9 mouse cellular contexts compared by ENCODE assay signal in the genomic region with DNA sequence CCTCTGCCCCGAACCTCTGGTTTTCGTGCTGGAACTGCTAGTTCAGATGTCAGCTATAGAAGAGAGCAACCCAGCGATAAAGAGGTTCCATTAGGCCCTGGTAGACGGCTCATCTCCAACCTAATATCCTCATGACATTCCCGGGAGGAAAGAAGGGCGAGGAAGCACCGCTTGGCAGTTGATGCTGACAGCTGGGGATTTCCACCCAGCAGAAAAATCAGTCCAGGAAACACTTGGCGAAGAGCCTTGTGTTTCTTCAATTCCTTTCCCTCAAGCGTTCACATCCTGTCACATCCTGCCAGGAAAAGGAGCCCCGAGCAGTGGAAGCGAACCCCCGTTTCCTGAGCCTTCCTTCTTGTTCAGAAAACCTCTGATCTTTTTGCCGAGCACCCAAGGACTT. TPM values are rescaled to one million over a fixed set of nuclear protein-coding genes. Genes with fewer than 3 reads are reported as not detected.
DNase-seq lines count a peak whose midpoint lies in the region; ATAC-seq and TF ChIP-seq lines count a peak whose summit lies in the region.
"Had no signal": no experiment of that assay in that cellular context is flagged by ENCODE, and none has a peak within 500 bp of the region (broad histone marks: within the 10 kb centered on the region; RNA-seq: fewer than 3 reads in every experiment).

No protein-coding gene starts in this region.

- no peak overlapping the region for H3K4me2 ChIP-seq in limb, embryonic 12.5 days
- peak overlapping the region; percentile 61 for H3K4me2 ChIP-seq in heart, embryonic 13.5 days
- no peak overlapping the region for H3K4me2 ChIP-seq in hindbrain, embryonic 12.5 days (replicated peaks)
- H3K4me2 ChIP-seq: neural tube, embryonic 12.5 days had no signal

- peak overlapping the region; percentile 45; the same call in 1 of the 2 replicates for H3K27ac ChIP-seq in limb, embryonic 12.5 days
- H3K27ac ChIP-seq in limb, embryonic 10.5 days = no peak overlapping the region
- no peak overlapping the region for H3K27ac ChIP-seq in cerebellum, adult 2 months (ENCODE audit: insufficient read depth, low read length)
- peak overlapping the region; percentile 87 for H3K27ac ChIP-seq in heart, embryonic 13.5 days (replicated peaks)
- H3K27ac ChIP-seq in small intestine, adult 2 months (ENCODE audit: insufficient read depth, low read depth, low read length) = no peak overlapping the region
- no peak overlapping the region for H3K27ac ChIP-seq in hindbrain, embryonic 12.5 days
- H3K27ac ChIP-seq: neural tube, embryonic 12.5 days had no signal

- H3K36me3 ChIP-seq in limb, embryonic 12.5 days = no peaks in the 10 kb centered on the region
- H3K36me3 ChIP-seq in limb, embryonic 10.5 days = no peaks in the 10 kb centered on the region
- H3K36me3 ChIP-seq in heart, embryonic 13.5 days = no peaks in the 10 kb centered on the region
- no peaks in the 10 kb centered on the region for H3K36me3 ChIP-seq in small intestine, adult 2 months (ENCODE audit: control insufficient read depth, insufficient read depth, low read length)
- no peaks in the 10 kb centered on the region for H3K36me3 ChIP-seq in hindbrain, embryonic 12.5 days
- H3K36me3 ChIP-seq: neural tube, embryonic 12.5 days had no signal

- no peak for TF ChIP-seq CTCF in cerebellum, adult 2 months (IDR thresholded peaks at IDR 0.05; ENCODE audit: borderline replicate concordance, insufficient read depth, low read depth, low read length)
- TF ChIP-seq CTCF in small intestine, adult 2 months (IDR thresholded peaks at IDR 0.05; ENCODE audit: extremely low read depth, insufficient read length, insufficient replicate concordance, low read depth, low read length) = no peak

- 0 out of 2 replicates have a peak, but pooled peaks cover 3% of the 10 kb centered on the region for H3K9me3 ChIP-seq in limb, embryonic 12.5 days
- H3K9me3 ChIP-seq in limb, embryonic 10.5 days (replicated peaks) = no peaks in the 10 kb centered on the region
- no peaks in the 10 kb centered on the region for H3K9me3 ChIP-seq in heart, embryonic 13.5 days
- H3K9me3 ChIP-seq in hindbrain, embryonic 12.5 days (replicated peaks) = no peaks in the 10 kb centered on the region
- H3K9me3 ChIP-seq: neural tube, embryonic 12.5 days had no signal

- no peak for ATAC-seq in limb, embryonic 12.5 days (ENCODE audit: insufficient number of reproducible peaks, insufficient read depth, low FRiP score, low TSS enrichment, low read depth)
- ATAC-seq in heart, embryonic 13.5 days (ENCODE audit: extremely low read depth, insufficient number of reproducible peaks, low FRiP score, low TSS enrichment) = no peak
- ATAC-seq in hindbrain, embryonic 12.5 days (ENCODE audit: low FRiP score) = no peak

- 79% methylated on average over 13 of the region's 13 CpGs for WGBS in limb, embryonic 12.5 days
- 79% methylated on average over 13 of the region's 13 CpGs for WGBS in limb, embryonic 10.5 days
- WGBS in cerebellum, adult 2 months = 9% methylated on average over 13 of the region's 13 CpGs
- WGBS in heart, embryonic 13.5 days = 35% methylated on average over 13 of the region's 13 CpGs
- 59% methylated on average over 13 of the region's 13 CpGs for WGBS in small intestine, adult 2 months
- 77% methylated on average over 13 of the region's 13 CpGs for WGBS in hindbrain, embryonic 12.5 days

- DNase-seq in limb, embryonic 10.5 days (ENCODE audit: low spot score) = no peak
- DNase-seq in cerebellum, adult 2 months = peak; percentile 23 to 56
- peak; percentile 19 to 35 for DNase-seq in layer of hippocampus, adult 18-20 months (ENCODE audit: low spot score in 2 of 2)
- no peak for DNase-seq in retina, embryonic 14.5 days (ENCODE audit: low spot score)

- no peak overlapping the region for H3K9ac ChIP-seq in limb, embryonic 12.5 days (replicated peaks)
- H3K9ac ChIP-seq in heart, embryonic 13.5 days = peak overlapping the region; percentile 63
- no peak overlapping the region for H3K9ac ChIP-seq in hindbrain, embryonic 12.5 days
- H3K9ac ChIP-seq: neural tube, embryonic 12.5 days had no signal

- no peak overlapping the region for H3K4me3 ChIP-seq in limb, embryonic 12.5 days (replicated peaks)
- no peak overlapping the region for H3K4me3 ChIP-seq in limb, embryonic 10.5 days
- peak overlapping the region; percentile 17 for H3K4me3 ChIP-seq in cerebellum, adult 2 months (replicated peaks; ENCODE audit: insufficient read depth, low read depth, low read length)
- peak overlapping the region; percentile 24 for H3K4me3 ChIP-seq in heart, embryonic 13.5 days
- peak overlapping the region; percentile 28 for H3K4me3 ChIP-seq in small intestine, adult 2 months (ENCODE audit: low read depth, low read length)
- H3K4me3 ChIP-seq in hindbrain, embryonic 12.5 days = no peak overlapping the region
- H3K4me3 ChIP-seq: neural tube, embryonic 12.5 days had no signal

- no peaks in the 10 kb centered on the region for H3K27me3 ChIP-seq in limb, embryonic 12.5 days
- 0 out of 2 replicates have a peak, but pooled peaks cover 3% of the 10 kb centered on the region for H3K27me3 ChIP-seq in limb, embryonic 10.5 days (ENCODE audit: low read depth, poor library complexity, severe bottlenecking)
- H3K27me3 ChIP-seq in cerebellum, adult 2 months (ENCODE audit: control insufficient read depth, insufficient read depth, low read length) = no peaks in the 10 kb centered on the region; the same call in 1 of the 2 replicates
- H3K27me3 ChIP-seq in heart, embryonic 13.5 days (replicated peaks) = no peaks in the 10 kb centered on the region
- H3K27me3 ChIP-seq in small intestine, adult 2 months (ENCODE audit: control insufficient read depth, insufficient read depth, low read length) = no peaks in the 10 kb centered on the region
- no peaks in the 10 kb centered on the region for H3K27me3 ChIP-seq in hindbrain, embryonic 12.5 days
- H3K27me3 ChIP-seq: neural tube, embryonic 12.5 days had no signal

- TF ChIP-seq POLR2A in cerebellum, adult 2 months (IDR thresholded peaks at IDR 0.05; ENCODE audit: borderline replicate concordance, insufficient read depth, low read length) = no peak
- TF ChIP-seq POLR2A in small intestine, adult 2 months (IDR thresholded peaks at IDR 0.05; ENCODE audit: low read depth, low read length) = no peak

- H3K4me1 ChIP-seq in limb, embryonic 12.5 days (replicated peaks) = peaks cover 21% of the 10 kb centered on the region
- peaks cover 20% of the 10 kb centered on the region for H3K4me1 ChIP-seq in limb, embryonic 10.5 days
- H3K4me1 ChIP-seq in cerebellum, adult 2 months (ENCODE audit: control insufficient read depth, insufficient read depth, low read length) = no peaks in the 10 kb centered on the region; the same call in 1 of the 2 replicates
- H3K4me1 ChIP-seq in heart, embryonic 13.5 days = peaks cover 23% of the 10 kb centered on the region
- no peaks in the 10 kb centered on the region for H3K4me1 ChIP-seq in small intestine, adult 2 months (ENCODE audit: control insufficient read depth, insufficient read depth, insufficient read length, low read length)
- 0 out of 2 replicates have a peak, but pooled peaks cover 6% of the 10 kb centered on the region for H3K4me1 ChIP-seq in hindbrain, embryonic 12.5 days
- H3K4me1 ChIP-seq: neural tube, embryonic 12.5 days had no signal

RNA-seq across cellular contexts. Expression of a gene that starts 22.3 kb away (rescaled TPM):
- polyA plus RNA-seq in limb, embryonic 12.5 days (2016; fragmentation: Nextera tagmentation; extraction: Ambion mirVana) = 207 TPM in 2 replicates
- 221 and 241 TPM in 2 replicates for polyA plus RNA-seq in limb, embryonic 10.5 days (2016; fragmentation: Nextera tagmentation; extraction: Ambion mirVana)
- 115 and 131 TPM in 2 replicates for polyA plus RNA-seq in cerebellum, adult 2 months (2012; rRNA removed)
- 141 and 148 TPM in 2 replicates for polyA plus RNA-seq in heart, embryonic 13.5 days (2015; fragmentation: Nextera tagmentation; extraction: Ambion mirVana)
- 100 to 1,000 TPM; 114 to 116 TPM for total RNA-seq in layer of hippocampus, adult 18-20 months (2021)
- polyA plus RNA-seq in small intestine, adult 2 months (2012; rRNA removed) = 4.9 and 9.5 TPM in 2 replicates
- polyA plus RNA-seq in hindbrain, embryonic 12.5 days (2016; fragmentation: Nextera tagmentation; extraction: Ambion mirVana) = 190 and 195 TPM in 2 replicates

Comparison
In these comparisons a context has a peak if more than half of its experiments do, and no peak if none do; other contexts are left out.
1. H3K27ac ChIP-seq: peak in limb, embryonic 12.5 days (single experiment) and heart, embryonic 13.5 days (single experiment); none in limb, embryonic 10.5 days (single experiment), cerebellum, adult 2 months (single experiment), small intestine, adult 2 months (single experiment) and hindbrain, embryonic 12.5 days (single experiment).
2. H3K4me3 ChIP-seq: peak in cerebellum, adult 2 months (single experiment), heart, embryonic 13.5 days (single experiment) and small intestine, adult 2 months (single experiment); none in limb, embryonic 12.5 days (single experiment), limb, embryonic 10.5 days (single experiment) and hindbrain, embryonic 12.5 days (single experiment).
3. DNase-seq: peak in cerebellum, adult 2 months (2 of 2) and layer of hippocampus, adult 18-20 months (2 of 2); none in limb, embryonic 10.5 days (single experiment) and retina, embryonic 14.5 days (single experiment).
4. RNA of a gene that starts 22.3 kb away (polyA plus RNA-seq): 221 to 241 TPM in limb, embryonic 10.5 days, 207 TPM in limb, embryonic 12.5 days, 190 to 195 TPM in hindbrain, embryonic 12.5 days, 141 to 148 TPM in heart, embryonic 13.5 days and 115 to 131 TPM in cerebellum, adult 2 months; 4.9 to 9.5 TPM in small intestine, adult 2 months; every median in the first group is over 10 times any median in the second.